Mouse (Mus musculus) right cerebral cortex, postnatal 25 days (tissue): ENCODE measurements at regions not wholly inside any gene's neighbourhood (a gene's known extent, or its start where the extent isn't known, plus 50 kb on each side); places are given as distances from the start of the nearest gene placed in this dataset.

ENCODE experiments used
- DNase-seq: peaks from one replicate; pipeline ENCODE4 v3.0.0; 2022

- no peak for DNase-seq
These were observed 94.8 kb upstream of the Podxl start for GRCm38 (mm10) chr6:31658447-31659199.

DNA sequence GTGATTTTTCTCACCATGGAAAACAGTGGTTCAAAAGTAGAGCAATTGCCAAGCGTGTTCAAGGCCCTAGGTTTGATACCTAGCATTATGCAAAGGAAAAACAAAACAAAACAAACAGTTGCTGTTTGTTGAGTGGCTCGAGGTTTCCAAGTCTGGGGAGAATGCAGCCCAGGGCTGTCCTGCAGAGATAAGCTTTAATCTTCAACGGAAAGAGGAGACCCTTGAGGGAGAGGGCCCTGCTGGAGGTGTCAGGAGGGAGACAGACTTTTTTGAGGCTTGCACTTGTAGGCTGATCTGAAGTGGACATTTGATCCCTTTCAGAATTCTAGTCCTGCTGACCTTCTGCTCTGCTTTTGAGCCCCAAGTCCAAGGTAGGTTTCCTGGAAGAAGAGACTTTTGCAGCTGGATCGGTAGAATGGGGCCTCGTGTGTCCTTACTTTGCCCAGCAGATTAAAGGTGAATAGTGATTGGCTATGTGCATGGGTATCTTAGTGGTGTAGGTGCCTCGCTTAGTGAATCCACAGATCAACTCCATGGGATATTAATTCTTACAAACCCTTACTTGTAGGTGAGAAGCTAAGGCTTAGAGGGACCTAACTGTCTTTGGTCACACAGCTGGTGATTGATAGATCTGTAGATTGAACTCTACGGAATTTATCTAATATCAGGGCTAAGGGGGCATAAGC is 87.2 kb upstream of the Podxl start:
- DNase-seq = no peak

DNA sequence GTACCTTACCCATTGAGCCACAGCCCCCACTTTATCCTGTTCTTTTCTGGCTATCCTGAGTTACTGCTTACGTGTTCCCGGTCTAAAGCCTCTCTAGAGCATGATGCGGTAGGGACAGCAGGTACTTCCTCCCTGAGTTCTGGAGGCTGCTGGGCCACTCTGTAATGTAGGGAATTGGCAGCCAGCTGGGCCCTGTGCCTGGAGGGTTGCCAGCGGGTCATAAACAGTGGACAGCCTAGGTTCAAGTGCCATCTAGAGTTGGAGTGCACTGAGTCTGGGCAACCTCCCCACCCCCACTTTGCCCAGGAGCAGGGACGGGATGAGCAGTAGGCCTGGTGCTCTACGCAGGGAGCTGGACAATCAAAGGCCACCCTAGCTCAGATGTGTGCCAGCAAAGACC is 81.5 kb upstream of the Podxl start:
- DNase-seq = no peak

GRCm38 (mm10) chr6:31644504-31644903 is 80.7 kb upstream of the Podxl start:
- no peak for DNase-seq

DNA sequence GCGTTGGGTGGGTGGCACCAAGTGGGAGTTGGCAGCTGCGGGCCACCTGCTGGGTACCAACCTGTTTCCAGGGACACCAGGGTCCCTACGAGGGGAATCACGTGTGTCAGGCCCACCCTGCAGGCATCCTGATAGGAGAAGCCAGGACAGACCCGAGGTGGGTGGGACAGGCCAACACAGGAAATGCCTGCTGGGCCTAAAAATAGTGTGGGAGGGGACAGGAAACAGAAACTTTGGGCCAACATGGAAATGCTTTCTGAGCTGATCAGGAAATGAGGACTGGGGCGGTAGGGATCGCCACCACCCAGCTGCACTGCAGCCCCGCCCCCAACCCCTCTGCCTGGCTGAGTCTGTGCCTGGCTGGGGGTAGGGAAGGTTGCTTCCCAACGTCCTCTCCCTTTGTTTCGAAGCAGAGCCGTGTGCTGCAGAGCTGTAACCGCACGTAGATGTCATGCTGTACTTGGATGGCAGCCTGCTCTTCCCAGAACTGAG is 78.7 kb upstream of the Podxl start:
- DNase-seq = no peak

DNA sequence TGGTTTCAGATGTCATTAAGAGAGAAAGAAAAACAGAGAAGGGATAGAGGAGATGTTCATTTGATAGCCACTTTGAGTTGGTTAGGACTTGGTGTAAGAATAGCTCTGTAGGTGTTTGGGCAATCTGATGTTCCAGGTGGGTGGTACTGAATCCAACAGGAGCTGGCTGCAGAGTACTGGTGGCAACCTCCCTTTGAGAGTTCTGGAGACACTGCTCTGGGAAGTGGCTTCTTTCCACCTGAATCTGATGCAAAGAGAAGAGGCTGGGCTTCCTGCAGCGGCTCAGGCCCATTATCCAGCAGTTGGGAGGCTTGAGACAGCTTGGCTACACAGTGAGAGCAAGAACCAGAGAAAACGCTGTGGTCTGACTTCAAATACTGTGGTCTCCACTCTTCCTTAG is 77.0 kb upstream of the Podxl start:
- no peak for DNase-seq

DNA sequence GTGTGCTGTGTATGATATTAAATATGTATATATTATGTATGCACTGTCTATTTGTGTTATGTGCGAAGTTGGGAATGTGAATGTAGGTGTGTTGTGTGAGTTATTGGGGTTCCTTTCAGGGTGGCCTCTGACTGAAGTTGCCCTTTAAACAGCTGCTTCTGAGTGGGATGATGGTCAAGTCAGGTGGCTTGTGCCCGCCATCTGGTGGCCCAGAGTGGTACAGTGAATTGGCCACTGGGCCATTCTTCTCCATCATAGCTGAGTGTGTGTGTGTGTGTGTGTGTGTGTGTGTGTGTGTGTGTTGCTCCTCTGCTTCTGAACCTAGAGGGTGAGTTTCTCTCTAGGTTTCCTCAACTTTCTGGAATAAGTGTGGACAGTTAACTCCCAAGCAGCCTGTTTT is 75.7 kb upstream of the Podxl start:
- DNase-seq = peak; percentile 50

GRCm38 (mm10) chr6:31638434-31639220 is 74.8 kb upstream of the Podxl start:
- no peak for DNase-seq

- DNase-seq = no peak
These were observed 73.7 kb upstream of the Podxl start for GRCm38 (mm10) chr6:31637371-31638052.

- no peak for DNase-seq
These were observed 73.2 kb upstream of the Podxl start for GRCm38 (mm10) chr6:31636954-31637353.

DNA sequence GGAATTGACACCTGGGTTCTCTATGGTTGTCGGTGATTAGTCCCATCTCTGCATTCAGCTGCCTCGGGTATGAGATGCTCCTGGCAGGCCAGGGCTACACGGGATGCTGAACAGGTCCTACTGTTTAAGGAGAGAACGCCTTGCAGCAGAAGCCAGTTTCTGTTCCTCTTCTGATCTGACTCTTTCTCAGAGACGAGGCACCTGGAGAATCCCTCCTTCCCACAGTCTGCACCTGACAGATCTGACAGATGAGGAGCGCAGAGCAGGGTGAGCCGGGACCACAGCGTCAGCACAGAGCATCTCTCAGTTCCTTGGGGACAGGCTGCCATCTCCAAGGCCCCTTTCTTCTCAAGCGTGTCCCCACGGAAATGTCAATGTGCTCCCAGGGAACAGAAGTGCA is 68.7 kb upstream of the Podxl start:
- DNase-seq = no peak

- no peak for DNase-seq
These were observed 66.2 kb upstream of the Podxl start for GRCm38 (mm10) chr6:31630009-31630408.

- no peak for DNase-seq
These were observed 64.1 kb upstream of the Podxl start for GRCm38 (mm10) chr6:31627912-31628311.

DNA sequence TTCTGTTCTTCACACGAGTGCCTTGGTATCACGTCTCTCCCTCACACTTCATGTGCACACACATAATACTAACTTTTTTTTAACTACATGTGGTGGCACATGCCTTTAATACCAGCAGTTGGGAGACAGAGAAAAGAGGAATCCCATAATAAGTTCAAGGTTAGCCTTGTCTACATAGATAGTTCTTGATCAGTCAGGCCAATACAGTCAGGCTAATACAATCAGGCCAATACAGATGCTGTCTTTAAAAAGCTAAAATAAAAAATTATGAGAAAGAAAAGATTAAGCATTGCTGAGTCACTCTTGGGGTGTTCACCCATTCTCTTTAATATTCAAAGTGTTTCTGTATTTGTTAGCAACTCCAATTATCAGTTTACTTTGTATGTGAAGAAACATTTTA is 61.3 kb upstream of the Podxl start:
- DNase-seq = no peak

- no peak for DNase-seq
These were observed 60.6 kb upstream of the Podxl start for GRCm38 (mm10) chr6:31624374-31624773.

GRCm38 (mm10) chr6:31621023-31621422 is 57.2 kb upstream of the Podxl start:
- DNase-seq = no peak

- no peak for DNase-seq
These were observed 55.1 kb upstream of the Podxl start for GRCm38 (mm10) chr6:31618852-31619251.

DNA sequence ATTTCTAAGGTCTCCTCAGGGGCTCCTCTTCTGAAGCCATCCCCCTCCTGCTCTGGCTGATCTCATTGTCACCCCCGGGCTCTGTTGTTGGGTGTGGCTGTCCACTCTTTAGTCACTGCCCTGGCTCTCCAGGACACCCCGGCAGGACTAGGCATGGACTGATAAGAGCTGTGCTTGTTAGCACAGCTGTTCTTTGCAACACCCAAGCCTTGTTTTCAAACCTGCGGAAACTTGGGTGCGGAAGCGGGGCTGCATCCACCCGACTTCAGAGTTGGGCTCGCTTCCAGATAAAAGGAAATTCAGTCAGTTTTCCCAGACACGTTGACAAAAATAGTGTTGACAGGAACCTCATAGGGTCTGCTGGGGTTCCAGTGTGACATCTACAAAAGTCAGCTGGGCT is 53.6 kb upstream of the Podxl start:
- DNase-seq = no peak

DNA sequence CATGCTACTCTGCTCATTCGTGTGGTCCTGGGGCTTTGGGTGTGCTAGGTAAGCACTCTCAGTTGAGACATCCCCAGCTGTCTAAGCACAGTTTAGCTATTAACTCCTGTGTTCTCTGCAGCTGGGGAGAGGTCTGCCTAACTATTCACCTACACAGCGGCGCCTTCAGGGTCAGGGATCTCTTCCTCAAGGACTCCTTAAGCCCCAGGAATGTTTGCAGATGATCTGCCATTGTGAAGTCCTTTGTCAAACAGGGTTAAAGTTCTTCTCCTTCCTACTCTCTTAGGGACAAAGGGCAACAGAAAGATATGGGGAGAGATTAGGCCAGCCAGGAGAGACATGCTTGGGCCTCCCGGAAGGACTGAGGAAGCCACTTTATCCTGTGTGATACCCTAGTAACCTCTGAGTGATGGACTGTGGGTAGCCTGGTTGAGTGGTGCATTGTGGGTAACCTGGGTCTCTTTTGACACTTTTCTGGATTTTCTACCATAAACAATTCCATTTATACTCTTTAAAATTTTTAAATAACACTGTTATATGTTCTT is 51.7 kb upstream of the Podxl start:
- DNase-seq = no peak

DNA sequence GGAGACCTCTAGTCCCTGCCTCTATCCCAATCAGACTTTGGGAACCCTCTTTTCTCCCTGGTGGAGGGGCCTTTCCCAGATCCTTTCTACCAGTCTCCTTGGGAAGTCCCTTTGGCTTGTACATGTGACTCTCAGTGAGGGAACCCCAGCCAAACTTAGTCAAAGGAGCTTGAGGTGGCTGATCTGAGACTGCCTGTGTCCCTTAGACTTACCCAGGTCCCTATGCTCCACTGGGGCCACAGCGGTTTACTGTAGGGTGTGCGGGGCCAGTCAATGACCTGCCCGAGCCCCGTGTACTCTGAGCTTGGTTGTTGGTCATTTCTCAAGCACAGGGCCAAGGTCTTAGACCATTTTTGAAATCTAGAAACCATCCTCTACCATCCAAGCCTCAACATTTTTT is 50.8 kb upstream of the Podxl start:
- no peak for DNase-seq

DNA sequence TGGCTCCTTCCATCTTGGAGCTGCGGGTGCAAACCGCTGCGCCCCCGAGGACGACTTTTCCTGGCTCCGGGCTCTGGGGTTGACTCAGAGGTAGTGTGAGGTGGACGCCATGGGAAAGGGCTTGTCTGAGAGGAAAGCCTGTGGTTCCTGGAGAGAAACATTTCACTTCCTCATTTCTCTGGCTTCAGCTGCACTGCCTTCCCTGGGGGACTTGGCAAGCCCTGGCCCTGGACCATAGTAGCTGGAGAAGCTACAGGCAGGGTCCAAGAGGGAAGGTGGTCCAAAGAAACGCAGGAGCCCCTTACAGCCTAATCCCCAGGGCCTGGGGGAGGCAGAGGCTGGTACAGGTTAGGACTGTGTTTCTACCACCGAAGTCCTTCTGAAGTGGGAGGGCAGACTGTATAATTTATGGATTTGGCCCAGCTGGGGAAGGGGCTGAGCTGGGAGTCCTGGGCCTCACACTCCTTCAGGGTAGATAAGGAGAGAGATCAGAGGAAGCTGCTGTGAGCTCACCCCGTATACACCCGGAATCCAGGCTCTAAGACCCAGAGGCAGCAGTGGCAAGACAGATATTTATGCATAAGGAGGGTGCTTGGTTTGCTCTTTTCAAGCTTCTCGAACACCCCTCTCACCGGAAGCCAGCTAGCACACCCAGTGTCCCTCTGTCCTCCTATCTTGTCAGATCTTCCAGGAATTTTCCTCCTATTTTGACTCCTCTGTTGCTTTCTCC is 50.0 kb upstream of the Podxl start:
- DNase-seq = no peak
